Mouse (Mus musculus) heart, embryonic 15.5 days (tissue): ENCODE measurements around the gene Eef2. TPM values are rescaled to one million over a fixed set of nuclear protein-coding genes. Genes with fewer than 3 reads are reported as not detected.

Source experiments
- polyA plus RNA-seq: library from polyadenylated mRNA; unstranded; fragments of >200 nt; fragmentation: Nextera tagmentation; extraction: Ambion mirVana; gene quantifications from 2 replicates; pipeline ENCODE4 v1.2.1, GENCODE M21; 2015

Eef2 gene
- polyA plus RNA-seq, 1 experiment from 2014 or later, result 350 TPM

Other genes starting within 250 kb of the Eef2 start
- gene Gadd45b, start 246.6 kb upstream of the Eef2 start, polyA plus RNA-seq, result 30.8 and 34.1 TPM in 2 replicates
- gene Gng7, start 161.7 kb upstream of the Eef2 start, polyA plus RNA-seq, result 1.1 and 1.9 TPM in 2 replicates
- gene Diras1, start 151.0 kb upstream of the Eef2 start, polyA plus RNA-seq, result 0.29 TPM in 1 of 2 replicates, not detected in the other
- gene Slc39a3, start 139.2 kb upstream of the Eef2 start, polyA plus RNA-seq, result 7.1 and 11.8 TPM in 2 replicates
- 133 and 166 TPM in 2 replicates for gene Sgta, start 116.5 kb upstream of the Eef2 start, polyA plus RNA-seq
- gene Thop1, start 106.6 kb upstream of the Eef2 start, polyA plus RNA-seq, result 22.3 and 31.6 TPM in 2 replicates
- gene Creb3l3, start 77.8 kb upstream of the Eef2 start, polyA plus RNA-seq, result 0.48 and 0.99 TPM in 2 replicates
- gene Map2k2, start 70.7 kb upstream of the Eef2 start, polyA plus RNA-seq, result 130 and 153 TPM in 2 replicates
- gene Zbtb7a, start 41.4 kb upstream of the Eef2 start, polyA plus RNA-seq, result 25.6 and 31.0 TPM in 2 replicates
- 29.1 and 41.6 TPM in 2 replicates for gene Pias4, start 8.7 kb upstream of the Eef2 start, polyA plus RNA-seq
- 38.4 and 43.1 TPM in 2 replicates for gene Dapk3, start 6.4 kb downstream of the Eef2 start, polyA plus RNA-seq
- not detected in 2 replicates for gene 4930442H23Rik, start 7.2 kb downstream of the Eef2 start, polyA plus RNA-seq
- gene Nmrk2, start 25.4 kb downstream of the Eef2 start, polyA plus RNA-seq, result 7.3 and 9.1 TPM in 2 replicates
- gene Atcay, start 54.2 kb downstream of the Eef2 start, polyA plus RNA-seq, result 0.25 and 1.1 TPM in 2 replicates
- gene Zfr2, start 56.5 kb downstream of the Eef2 start, polyA plus RNA-seq, result 6.0 and 7.5 TPM in 2 replicates
- gene Matk, start 76.3 kb downstream of the Eef2 start, polyA plus RNA-seq, result 1.6 and 3.6 TPM in 2 replicates
- gene Mrpl54, start 90.3 kb downstream of the Eef2 start, polyA plus RNA-seq, result 208 and 226 TPM in 2 replicates
- 42.3 and 61.2 TPM in 2 replicates for gene Apba3, start 90.3 kb downstream of the Eef2 start, polyA plus RNA-seq
- gene Tjp3, start 115.0 kb downstream of the Eef2 start, polyA plus RNA-seq, result 3.2 and 4.3 TPM in 2 replicates
- gene Pip5k1c, start 116.3 kb downstream of the Eef2 start, polyA plus RNA-seq, result 26.2 and 38.2 TPM in 2 replicates
- gene Cactin, start 144.5 kb downstream of the Eef2 start, polyA plus RNA-seq, result 23.5 and 34.1 TPM in 2 replicates
- 11.3 and 17.9 TPM in 2 replicates for gene Tbxa2r, start 152.1 kb downstream of the Eef2 start, polyA plus RNA-seq
- gene Gipc3, start 166.6 kb downstream of the Eef2 start, polyA plus RNA-seq, result 0.04 TPM in 1 of 2 replicates, not detected in the other
- 82.8 and 83.4 TPM in 2 replicates for gene Hmg20b, start 173.8 kb downstream of the Eef2 start, polyA plus RNA-seq
- gene Mfsd12, start 180.9 kb downstream of the Eef2 start, polyA plus RNA-seq, result 11.7 and 22.3 TPM in 2 replicates
- gene 4930404N11Rik, start 189.2 kb downstream of the Eef2 start, polyA plus RNA-seq, result 0.81 and 2.2 TPM in 2 replicates
- gene Fzr1, start 201.9 kb downstream of the Eef2 start, polyA plus RNA-seq, result 66.5 and 84.1 TPM in 2 replicates
- 65.2 and 79.9 TPM in 2 replicates for gene Dohh, start 207.8 kb downstream of the Eef2 start, polyA plus RNA-seq
- gene Gm48551, start 207.8 kb downstream of the Eef2 start, polyA plus RNA-seq, result 2.2 and 2.3 TPM in 2 replicates
- 0.84 and 0.91 TPM in 2 replicates for gene Gm48552, start 212.4 kb downstream of the Eef2 start, polyA plus RNA-seq
- gene Smim24, start 216.4 kb downstream of the Eef2 start, polyA plus RNA-seq, result 3.9 and 4.1 TPM in 2 replicates